Mouse (Mus musculus): Measurements from ENCODE around the gene Pgm5. TPM values are rescaled to one million over a fixed set of nuclear protein-coding genes. Genes with fewer than 3 reads are reported as not detected.

Gene Pgm5
- polyA plus RNA-seq, 1 experiment from 2014 or later: 1.6 TPM

- no peak overlapping the region for H3K27ac ChIP-seq (ENCODE audit: low read length)
- no peak overlapping the region for H3K4me3 ChIP-seq (ENCODE audit: low read length)
- H3K36me3 ChIP-seq (ENCODE audit: insufficient read depth, low read length): no peaks in the 10 kb centered on the region
- H3K4me2 ChIP-seq (replicated peaks; ENCODE audit: low read depth, low read length): no peak overlapping the region
- H3K9ac ChIP-seq (replicated peaks; ENCODE audit: low read length): no peak overlapping the region
- no peaks in the 10 kb centered on the region for H3K9me3 ChIP-seq (ENCODE audit: low read length)
- H3K4me1 ChIP-seq (ENCODE audit: insufficient read depth, low read length): peaks cover 25% of the 10 kb centered on the region
- no peaks in the 10 kb centered on the region for H3K27me3 ChIP-seq (ENCODE audit: insufficient read depth, low read length)
- ATAC-seq (ENCODE audit: low FRiP score, low TSS enrichment): no peak
These were observed 161.7 kb downstream of the Pgm5 start for GRCm38 (mm10) chr19:24699910-24700309.

DNA sequence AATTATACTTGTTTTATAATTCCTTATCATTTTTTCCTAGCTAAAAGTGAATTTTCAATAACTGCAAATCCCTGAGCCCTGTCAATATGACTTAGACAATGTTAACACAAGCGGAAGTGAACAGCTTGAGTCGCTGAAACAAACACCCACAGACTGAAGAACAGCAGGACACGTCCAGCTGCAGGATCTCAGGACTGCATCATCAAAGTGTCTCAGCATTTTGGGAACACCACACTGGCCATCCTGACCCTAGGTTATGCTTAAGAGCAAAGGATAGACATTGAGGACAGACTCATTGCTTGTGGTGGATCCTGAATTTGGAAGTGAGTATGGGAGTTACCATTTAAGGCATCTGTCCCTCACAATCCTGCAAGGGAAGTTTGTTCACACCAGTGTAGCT is 162.5 kb downstream of the Pgm5 start:
- ATAC-seq (ENCODE audit: low FRiP score, low TSS enrichment): no peak; the same call in 1 of the 2 replicates
- Histone ChIP-seq H3K4me1 (ENCODE audit: insufficient read depth, low read length) (peaks cover 25% of the 10 kb centered on the region), H3K27me3 (ENCODE audit: insufficient read depth, low read length) (no peaks in the 10 kb centered on the region), H3K4me2 (replicated peaks; ENCODE audit: low read depth, low read length) (no peak overlapping the region), H3K4me3 (ENCODE audit: low read length) (no peak overlapping the region), H3K9me3 (ENCODE audit: low read length) (no peaks in the 10 kb centered on the region), H3K9ac (replicated peaks; ENCODE audit: low read length) (no peak overlapping the region), H3K36me3 (ENCODE audit: insufficient read depth, low read length) (no peaks in the 10 kb centered on the region), H3K27ac (ENCODE audit: low read length) (peak overlapping the region; percentile 63)
- 34% methylated on average over 3 of the region's 3 CpGs for WGBS

GRCm38 (mm10) chr19:24698651-24699050 is 163.0 kb downstream of the Pgm5 start:
- no peak overlapping the region; the same call in 1 of the 2 replicates for H3K4me2 ChIP-seq (replicated peaks; ENCODE audit: low read depth, low read length)
- no peaks in the 10 kb centered on the region for H3K27me3 ChIP-seq (ENCODE audit: insufficient read depth, low read length)
- H3K4me1 ChIP-seq (ENCODE audit: insufficient read depth, low read length): peaks cover 25% of the 10 kb centered on the region
- ATAC-seq (ENCODE audit: low FRiP score, low TSS enrichment): peak; percentile 41; the same call in 1 of the 2 replicates
- no peak overlapping the region for H3K4me3 ChIP-seq (ENCODE audit: low read length)
- H3K9me3 ChIP-seq (ENCODE audit: low read length): no peaks in the 10 kb centered on the region
- H3K27ac ChIP-seq (ENCODE audit: low read length): peak overlapping the region; percentile 75
- H3K9ac ChIP-seq (replicated peaks; ENCODE audit: low read length): no peak overlapping the region
- WGBS: 14% methylated on average over 5 of the region's 5 CpGs
- H3K36me3 ChIP-seq (ENCODE audit: insufficient read depth, low read length): no peaks in the 10 kb centered on the region

- Histone ChIP-seq H3K9me3 (ENCODE audit: low read length) (no peaks in the 10 kb centered on the region), H3K27me3 (ENCODE audit: insufficient read depth, low read length) (no peaks in the 10 kb centered on the region), H3K4me1 (ENCODE audit: insufficient read depth, low read length) (peaks cover 24% of the 10 kb centered on the region), H3K9ac (replicated peaks; ENCODE audit: low read length) (no peak overlapping the region), H3K4me3 (ENCODE audit: low read length) (no peak overlapping the region), H3K36me3 (ENCODE audit: insufficient read depth, low read length) (no peaks in the 10 kb centered on the region), H3K4me2 (replicated peaks; ENCODE audit: low read depth, low read length) (no peak overlapping the region), H3K27ac (ENCODE audit: low read length) (peak overlapping the region; percentile 75)
- 46% methylated on average over 1 of the region's 1 CpGs for WGBS
- ATAC-seq (ENCODE audit: low FRiP score, low TSS enrichment): 0 out of 2 replicates have a peak, but pooled peaks have one; percentile 12
These were observed 163.7 kb downstream of the Pgm5 start for GRCm38 (mm10) chr19:24697946-24698345.

DNA sequence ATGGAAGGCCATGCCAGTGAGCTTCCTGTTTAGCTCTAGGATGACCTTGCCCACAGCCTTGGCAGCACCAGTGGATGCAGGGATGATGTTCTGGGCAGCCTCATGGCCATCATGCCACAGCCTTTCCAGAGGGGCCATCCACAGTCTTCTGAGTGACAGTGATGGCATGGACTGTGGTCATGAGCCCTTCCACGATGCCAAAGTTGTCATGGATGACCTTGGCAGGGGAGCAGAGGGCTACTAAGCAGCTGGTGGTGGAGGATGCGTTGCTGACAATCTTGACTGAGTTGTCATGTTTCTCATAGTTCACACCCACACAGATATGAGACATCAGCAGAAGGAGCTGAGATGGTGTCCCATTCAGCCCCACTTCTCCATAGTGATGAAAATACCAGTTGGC is 169.0 kb downstream of the Pgm5 start:
- Histone ChIP-seq H3K9ac (replicated peaks; ENCODE audit: low read length) (no peak overlapping the region), H3K27ac (ENCODE audit: low read length) (no peak overlapping the region), H3K4me2 (replicated peaks; ENCODE audit: low read depth, low read length) (no peak overlapping the region), H3K9me3 (ENCODE audit: low read length) (no peaks in the 10 kb centered on the region), H3K4me3 (ENCODE audit: low read length) (no peak overlapping the region), H3K27me3 (ENCODE audit: insufficient read depth, low read length) (no peaks in the 10 kb centered on the region), H3K4me1 (ENCODE audit: insufficient read depth, low read length) (peaks cover under 1% of the 10 kb centered on the region; the same call in 1 of the 2 replicates), H3K36me3 (ENCODE audit: insufficient read depth, low read length) (no peaks in the 10 kb centered on the region)
- 81% methylated on average over 2 of the region's 2 CpGs for WGBS
- ATAC-seq (ENCODE audit: low FRiP score, low TSS enrichment): no peak

DNA sequence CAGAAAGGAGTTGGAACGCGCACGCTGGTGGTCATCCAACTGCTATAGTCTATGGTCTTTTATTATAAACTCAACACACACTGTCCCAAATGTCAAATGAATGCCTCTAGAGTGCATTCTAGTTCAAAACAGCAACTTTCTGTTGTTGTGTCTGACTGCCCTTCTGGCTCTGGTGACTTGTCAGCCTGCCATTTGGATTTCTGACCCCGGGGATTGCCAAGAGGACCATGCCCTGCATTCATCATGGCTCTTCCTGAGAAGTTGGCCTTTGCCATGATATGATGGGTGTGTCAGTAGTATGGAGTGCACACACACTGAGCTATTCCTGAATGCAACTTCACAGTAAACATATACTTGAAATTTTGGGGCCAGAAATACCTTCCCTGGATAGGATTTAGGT is 172.1 kb downstream of the Pgm5 start:
- H3K27me3 ChIP-seq (ENCODE audit: insufficient read depth, low read length): no peaks in the 10 kb centered on the region
- H3K9ac ChIP-seq (replicated peaks; ENCODE audit: low read length): no peak overlapping the region
- 96% methylated on average over 4 of the region's 4 CpGs for WGBS
- H3K9me3 ChIP-seq (ENCODE audit: low read length): no peaks in the 10 kb centered on the region
- no peaks in the 10 kb centered on the region for H3K4me1 ChIP-seq (ENCODE audit: insufficient read depth, low read length)
- H3K36me3 ChIP-seq (ENCODE audit: insufficient read depth, low read length): no peaks in the 10 kb centered on the region
- no peak overlapping the region for H3K4me2 ChIP-seq (replicated peaks; ENCODE audit: low read depth, low read length)
- no peak overlapping the region for H3K27ac ChIP-seq (ENCODE audit: low read length)
- H3K4me3 ChIP-seq (ENCODE audit: low read length): no peak overlapping the region
- no peak for ATAC-seq (ENCODE audit: low FRiP score, low TSS enrichment)

DNA sequence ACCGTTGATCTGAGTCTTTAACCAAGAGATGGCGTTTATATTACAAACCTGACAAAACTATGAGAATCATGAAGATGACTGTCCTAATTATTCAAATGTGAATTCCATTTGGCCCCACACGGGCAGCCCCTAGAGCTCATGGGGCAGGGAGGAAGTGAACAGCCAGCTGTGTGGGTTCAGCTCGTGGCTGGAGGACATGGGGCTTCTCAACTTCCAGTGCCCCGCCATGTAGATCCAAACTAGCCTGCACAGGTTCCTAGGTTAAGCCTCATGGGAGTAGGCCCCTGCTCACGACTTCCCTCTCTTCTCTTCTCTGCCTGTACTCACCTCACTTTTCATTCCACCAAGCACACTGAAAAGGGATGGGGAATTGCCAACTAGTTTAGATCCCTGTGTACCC is 173.3 kb downstream of the Pgm5 start:
- Histone ChIP-seq H3K4me1 (ENCODE audit: insufficient read depth, low read length) (no peaks in the 10 kb centered on the region), H3K36me3 (ENCODE audit: insufficient read depth, low read length) (no peaks in the 10 kb centered on the region), H3K9ac (replicated peaks; ENCODE audit: low read length) (no peak overlapping the region), H3K4me3 (ENCODE audit: low read length) (no peak overlapping the region), H3K4me2 (replicated peaks; ENCODE audit: low read depth, low read length) (no peak overlapping the region), H3K9me3 (ENCODE audit: low read length) (no peaks in the 10 kb centered on the region), H3K27ac (ENCODE audit: low read length) (no peak overlapping the region), H3K27me3 (ENCODE audit: insufficient read depth, low read length) (no peaks in the 10 kb centered on the region)
- 72% methylated on average over 6 of the region's 6 CpGs for WGBS
- ATAC-seq (ENCODE audit: low FRiP score, low TSS enrichment): no peak

GRCm38 (mm10) chr19:24686411-24686810 is 175.2 kb downstream of the Pgm5 start:
- Histone ChIP-seq H3K9ac (replicated peaks; ENCODE audit: low read length) (no peak overlapping the region), H3K4me3 (ENCODE audit: low read length) (no peak overlapping the region), H3K27me3 (ENCODE audit: insufficient read depth, low read length) (no peaks in the 10 kb centered on the region), H3K4me2 (replicated peaks; ENCODE audit: low read depth, low read length) (no peak overlapping the region), H3K4me1 (ENCODE audit: insufficient read depth, low read length) (no peaks in the 10 kb centered on the region), H3K9me3 (ENCODE audit: low read length) (no peaks in the 10 kb centered on the region), H3K27ac (ENCODE audit: low read length) (no peak overlapping the region), H3K36me3 (ENCODE audit: insufficient read depth, low read length) (no peaks in the 10 kb centered on the region)
- WGBS: 89% methylated on average over 10 of the region's 10 CpGs
- no peak for ATAC-seq (ENCODE audit: low FRiP score, low TSS enrichment)

- no peak overlapping the region for H3K4me2 ChIP-seq (replicated peaks; ENCODE audit: low read depth, low read length)
- no peak overlapping the region for H3K9ac ChIP-seq (replicated peaks; ENCODE audit: low read length)
- H3K9me3 ChIP-seq (ENCODE audit: low read length): no peaks in the 10 kb centered on the region
- no peak overlapping the region for H3K4me3 ChIP-seq (ENCODE audit: low read length)
- H3K36me3 ChIP-seq (ENCODE audit: insufficient read depth, low read length): no peaks in the 10 kb centered on the region
- no peaks in the 10 kb centered on the region for H3K4me1 ChIP-seq (ENCODE audit: insufficient read depth, low read length)
- 48% methylated on average over 12 of the region's 12 CpGs for WGBS
- H3K27ac ChIP-seq (ENCODE audit: low read length): no peak overlapping the region
- no peaks in the 10 kb centered on the region for H3K27me3 ChIP-seq (ENCODE audit: insufficient read depth, low read length)
- ATAC-seq (ENCODE audit: low FRiP score, low TSS enrichment): no peak
These were observed 178.5 kb downstream of the Pgm5 start for GRCm38 (mm10) chr19:24683016-24683720.

- peaks cover 18% of the 10 kb centered on the region for H3K4me1 ChIP-seq (ENCODE audit: insufficient read depth, low read length)
- 71% methylated on average over 8 of the region's 8 CpGs for WGBS
- H3K4me3 ChIP-seq (ENCODE audit: low read length): no peak overlapping the region
- H3K9ac ChIP-seq (replicated peaks; ENCODE audit: low read length): no peak overlapping the region
- H3K4me2 ChIP-seq (replicated peaks; ENCODE audit: low read depth, low read length): no peak overlapping the region
- H3K36me3 ChIP-seq (ENCODE audit: insufficient read depth, low read length): no peaks in the 10 kb centered on the region
- no peaks in the 10 kb centered on the region for H3K27me3 ChIP-seq (ENCODE audit: insufficient read depth, low read length)
- H3K27ac ChIP-seq (ENCODE audit: low read length): no peak overlapping the region
- ATAC-seq (ENCODE audit: low FRiP score, low TSS enrichment): no peak
- no peaks in the 10 kb centered on the region for H3K9me3 ChIP-seq (ENCODE audit: low read length)
These were observed 184.2 kb downstream of the Pgm5 start for GRCm38 (mm10) chr19:24677242-24677984.
